Mouse (Mus musculus): ENCODE measurements around the gene Meis1.

Meis1 gene

DNA sequence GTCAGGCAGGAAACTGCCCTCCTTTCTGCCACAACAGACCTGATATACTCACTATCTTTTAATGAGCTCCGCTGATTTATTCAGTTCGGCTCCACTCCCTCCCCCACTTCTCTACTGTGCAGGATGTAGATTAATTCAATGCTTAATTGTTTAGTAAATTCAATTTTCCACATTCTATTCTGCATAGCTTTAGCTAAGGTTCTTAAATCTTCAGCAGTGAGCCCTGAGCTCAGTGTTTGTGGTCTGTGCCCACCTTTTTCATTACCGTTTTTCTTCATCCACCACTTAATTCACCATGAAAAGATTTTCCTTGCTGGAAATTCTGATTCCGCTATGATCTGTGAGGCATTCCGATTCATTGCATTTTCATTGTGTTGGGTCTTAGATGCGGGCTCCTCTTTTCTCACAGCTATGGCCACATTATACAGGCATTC is 28.5 kb downstream of the Meis1 start:
- no peak for DNase-seq (ENCODE audit: low read depth, low spot score)

DNA sequence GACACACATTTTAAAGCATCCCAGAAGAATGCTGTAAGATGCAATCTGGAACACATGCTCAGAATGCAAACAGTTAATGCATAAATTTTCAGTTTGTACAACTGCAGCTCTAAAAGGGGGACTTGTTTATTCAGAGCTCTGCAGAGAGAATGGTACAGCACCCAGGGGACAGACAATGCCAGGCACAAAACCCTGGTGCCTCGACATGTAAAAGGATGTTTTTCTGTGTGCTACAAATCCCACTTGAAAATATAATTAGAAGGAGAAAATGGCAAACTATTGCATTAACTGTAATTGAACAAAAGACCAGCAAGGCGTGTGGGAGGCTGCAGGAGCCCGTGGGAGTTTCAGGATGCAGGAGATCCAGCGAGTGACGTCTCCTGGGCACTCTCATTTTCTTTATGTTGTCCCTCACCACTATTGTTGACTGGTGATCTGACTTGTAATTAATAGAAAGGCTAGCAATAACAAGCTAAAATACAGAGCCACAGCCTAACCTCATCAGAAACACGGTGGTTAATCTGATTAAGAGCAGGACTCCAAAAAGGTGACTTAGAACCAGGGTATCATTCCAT is 29.0 kb downstream of the Meis1 start:
- no peak for DNase-seq (ENCODE audit: low read depth, low spot score)

DNA sequence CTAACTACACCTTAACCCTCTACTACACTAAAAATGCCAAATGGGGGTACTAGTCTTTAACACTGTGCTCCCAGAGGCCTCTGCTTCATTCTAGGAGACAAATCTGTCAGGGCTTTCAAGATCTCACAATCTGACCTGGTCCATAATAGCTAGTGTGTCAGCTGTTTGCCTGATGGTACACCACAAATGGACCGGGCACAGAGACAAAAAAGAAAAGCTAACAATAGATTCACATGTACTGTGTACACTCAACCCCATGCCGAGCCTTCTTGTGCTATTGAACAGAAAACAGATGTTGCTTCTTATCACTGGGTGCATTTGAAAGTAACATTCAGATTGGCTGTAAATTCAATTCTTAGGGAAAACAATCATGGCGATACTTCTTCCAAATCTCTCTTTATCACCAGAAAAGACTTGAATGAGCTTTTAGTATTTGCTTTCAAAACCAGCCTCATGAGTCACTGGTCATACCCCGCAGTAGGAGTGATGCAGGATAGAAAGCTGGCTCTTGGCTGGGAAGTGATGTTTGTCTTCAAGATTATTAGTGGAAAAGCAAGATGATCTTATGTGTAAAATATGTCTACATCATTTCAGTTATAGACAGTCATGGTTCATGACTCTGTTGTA is 30.0 kb downstream of the Meis1 start:
- DNase-seq (ENCODE audit: low read depth, low spot score): no peak

DNA sequence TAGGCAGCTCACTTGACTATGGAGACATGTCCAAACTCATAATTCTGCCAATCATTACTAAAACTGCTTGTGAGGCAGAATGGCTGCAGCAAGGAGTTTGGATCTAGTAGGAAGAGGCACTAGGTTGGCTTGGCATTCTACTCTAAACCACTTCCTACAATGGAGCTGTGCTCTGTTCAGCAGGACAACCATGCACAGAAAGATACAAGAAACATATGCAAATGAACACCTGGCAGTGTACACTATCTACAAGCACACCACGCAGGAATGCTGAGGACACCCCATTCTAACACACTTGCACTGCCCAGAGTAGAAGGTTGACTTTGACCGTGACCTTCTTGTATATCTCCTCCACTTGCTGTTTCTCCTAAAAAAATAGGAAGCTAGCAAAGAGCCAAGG is 35.0 kb downstream of the Meis1 start:
- DNase-seq (ENCODE audit: low read depth, low spot score): no peak

DNA sequence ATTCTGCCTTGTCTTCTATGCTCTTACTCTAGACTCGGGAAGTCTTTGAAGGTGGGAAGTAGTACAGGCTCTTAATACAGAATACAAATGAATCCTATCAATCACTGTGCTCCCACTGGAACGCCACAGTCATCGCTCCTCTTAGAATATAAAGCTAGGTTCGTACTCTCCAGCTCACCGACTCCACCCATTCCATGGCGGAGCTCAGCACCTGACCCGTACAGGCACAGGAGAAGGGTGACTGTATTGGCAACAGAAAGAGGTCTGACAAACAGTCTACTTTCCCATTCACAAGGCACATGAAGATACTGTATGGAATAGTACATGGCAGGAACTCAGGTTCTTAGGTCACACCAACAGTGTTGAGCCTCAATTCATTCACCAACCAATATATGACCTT is 35.5 kb downstream of the Meis1 start:
- DNase-seq (ENCODE audit: low read depth, low spot score): no peak

DNA sequence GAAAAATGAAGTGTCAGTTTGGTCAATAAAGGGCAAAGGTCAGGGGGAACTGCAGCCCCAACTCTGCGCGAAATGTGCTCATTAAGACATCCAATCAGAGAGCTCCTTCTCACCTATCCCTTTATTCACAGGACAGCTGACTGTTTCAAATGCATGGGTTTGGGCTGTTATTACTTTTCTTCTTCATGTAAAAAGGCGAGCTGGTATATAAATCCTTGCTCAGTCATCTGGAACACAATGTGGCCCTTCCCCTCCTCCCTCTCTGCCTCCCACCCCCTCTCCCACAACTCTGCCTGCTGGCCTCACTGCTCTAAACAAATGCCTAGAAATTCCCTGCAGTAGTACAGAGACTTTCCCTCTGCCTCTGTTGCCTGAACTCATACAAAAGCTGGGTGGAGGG is 36.5 kb downstream of the Meis1 start:
- no peak for DNase-seq (ENCODE audit: low read depth, low spot score)

DNA sequence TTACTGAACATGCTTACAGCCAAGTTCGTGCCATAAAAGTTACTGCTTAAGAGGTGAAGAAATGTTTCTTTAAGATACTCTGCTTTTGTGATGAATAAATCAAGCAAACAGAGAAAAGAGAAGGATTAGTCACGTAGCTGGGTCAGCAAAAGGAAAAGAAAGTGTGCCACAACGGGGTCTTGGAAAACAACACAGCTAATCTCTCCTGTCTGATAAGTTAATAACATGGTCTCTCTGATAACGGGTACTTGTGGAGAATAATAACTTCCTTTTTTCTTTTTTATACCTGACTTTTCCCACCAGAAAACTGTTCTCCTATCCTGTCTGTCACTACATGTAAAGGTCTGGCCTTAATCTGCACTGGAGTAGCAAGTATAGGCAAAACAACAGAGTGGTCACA is 37.4 kb downstream of the Meis1 start:
- DNase-seq (ENCODE audit: low read depth, low spot score): no peak

DNA sequence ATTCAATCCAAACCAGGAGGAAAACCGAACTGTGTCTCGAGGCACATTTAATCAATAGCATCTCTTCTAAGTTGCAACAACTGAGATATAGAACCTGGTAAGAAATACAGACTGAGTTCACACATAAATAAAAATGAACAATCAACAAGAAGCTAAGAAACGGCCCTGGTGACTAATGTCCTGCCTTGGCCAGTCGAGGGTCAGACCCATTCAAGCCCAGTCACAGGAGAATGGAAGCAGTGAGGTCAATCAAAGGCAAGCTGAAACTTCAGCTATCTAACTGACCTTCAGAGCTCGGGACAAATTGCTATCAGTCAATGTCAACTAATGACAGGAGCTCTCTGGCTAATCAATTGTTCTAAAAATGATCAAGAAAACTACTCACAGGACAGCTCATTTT is 38.2 kb downstream of the Meis1 start:
- DNase-seq (ENCODE audit: low read depth, low spot score): no peak

DNA sequence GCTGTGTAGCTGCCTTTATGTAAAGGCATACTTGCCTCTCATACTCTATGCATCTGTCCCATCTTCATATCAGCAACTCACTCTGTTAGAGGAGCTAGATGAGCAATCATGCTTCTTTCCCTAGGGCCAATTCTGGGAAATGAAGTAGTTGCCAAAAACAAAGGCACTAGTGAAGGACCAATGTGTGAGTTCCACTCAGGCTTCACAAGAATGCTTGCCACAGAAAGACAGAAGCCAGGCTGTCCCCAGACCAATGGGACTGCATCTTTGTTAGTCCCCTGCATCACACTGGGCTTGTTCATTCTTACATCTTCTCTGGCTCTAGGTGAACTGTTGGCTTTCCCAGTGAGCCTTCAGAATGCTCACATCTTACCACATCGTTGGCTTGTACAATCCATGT is 43.7 kb downstream of the Meis1 start:
- DNase-seq (ENCODE audit: low read depth, low spot score): no peak

DNA sequence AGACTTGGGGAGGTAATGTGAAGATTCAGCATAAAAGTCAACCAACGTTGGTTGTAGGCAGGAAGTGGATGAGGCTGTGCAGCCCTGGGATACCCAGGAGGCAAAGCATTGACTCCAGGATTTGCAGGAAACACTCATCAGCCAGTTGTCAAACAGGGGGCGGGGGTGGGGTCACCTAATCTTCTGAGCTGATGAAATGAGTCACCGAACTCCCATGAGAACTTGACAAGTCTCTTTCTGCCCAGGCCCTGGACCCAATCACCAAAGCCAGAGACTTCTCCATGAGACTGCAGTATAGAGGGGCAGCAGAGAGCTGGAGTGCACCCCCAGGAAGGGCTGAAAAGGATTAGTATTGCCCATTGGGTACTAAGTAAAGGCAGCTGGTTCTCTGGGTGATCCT is 45.0 kb downstream of the Meis1 start:
- DNase-seq (ENCODE audit: low read depth, low spot score): no peak

DNA sequence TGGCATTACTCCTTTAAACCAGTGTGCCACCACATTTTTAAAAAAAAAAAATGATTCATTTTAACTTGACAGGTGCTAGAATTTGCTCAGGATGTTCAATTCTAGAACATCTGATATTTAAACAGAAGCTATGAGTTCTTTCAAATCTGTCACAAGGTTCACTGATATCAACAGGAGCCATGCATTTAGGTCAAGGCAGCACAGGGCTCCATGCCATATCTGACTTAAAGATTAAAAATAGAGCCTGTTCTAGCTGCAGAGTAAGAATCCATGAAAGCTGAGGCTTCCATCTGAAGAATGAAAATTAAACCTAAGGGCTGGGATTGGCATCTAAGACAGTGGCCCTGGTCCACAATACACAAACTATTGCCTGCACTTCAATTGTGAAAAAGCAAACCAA is 45.8 kb downstream of the Meis1 start:
- DNase-seq (ENCODE audit: low read depth, low spot score): no peak

DNA sequence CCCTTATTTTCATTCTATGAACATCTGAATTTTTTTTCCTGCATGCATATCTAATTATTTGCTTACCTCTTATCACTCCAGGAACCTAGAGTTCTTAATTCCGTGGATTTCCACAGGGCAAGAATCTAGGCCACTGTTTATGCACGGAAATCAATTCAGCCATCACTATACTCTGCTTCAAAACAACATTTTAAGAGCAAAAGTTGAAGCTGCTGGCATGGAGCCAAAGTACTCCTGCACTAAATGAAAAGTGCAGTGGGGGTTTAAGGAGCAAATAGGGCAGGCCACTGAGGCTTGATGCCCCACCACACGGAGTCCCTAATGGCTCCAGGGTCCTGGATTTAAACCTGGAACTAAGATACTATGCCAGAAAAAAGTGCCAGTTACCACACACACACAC is 47.2 kb downstream of the Meis1 start:
- no peak for DNase-seq (ENCODE audit: low read depth, low spot score)

DNA sequence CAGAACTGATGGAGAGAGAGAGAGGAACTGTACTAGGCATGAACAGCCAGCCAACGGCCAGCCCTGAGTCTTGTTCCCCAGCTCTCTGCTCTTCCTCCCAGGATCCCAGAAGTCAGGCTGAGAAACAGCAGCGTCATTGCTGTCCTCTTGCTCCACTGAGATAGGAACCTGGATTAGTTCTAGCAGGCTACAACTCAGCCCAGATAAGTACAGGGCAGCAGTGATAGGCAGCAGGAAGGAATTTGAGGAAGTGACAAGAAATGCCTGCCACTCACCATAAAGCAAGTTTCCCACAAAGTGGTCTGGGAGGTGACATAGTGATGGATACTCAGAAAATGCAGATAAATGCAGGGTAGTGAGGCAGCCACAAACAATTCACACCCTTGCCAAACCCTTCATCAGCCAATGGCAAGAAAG is 48.9 kb downstream of the Meis1 start:
- DNase-seq (ENCODE audit: low read depth, low spot score): no peak

DNA sequence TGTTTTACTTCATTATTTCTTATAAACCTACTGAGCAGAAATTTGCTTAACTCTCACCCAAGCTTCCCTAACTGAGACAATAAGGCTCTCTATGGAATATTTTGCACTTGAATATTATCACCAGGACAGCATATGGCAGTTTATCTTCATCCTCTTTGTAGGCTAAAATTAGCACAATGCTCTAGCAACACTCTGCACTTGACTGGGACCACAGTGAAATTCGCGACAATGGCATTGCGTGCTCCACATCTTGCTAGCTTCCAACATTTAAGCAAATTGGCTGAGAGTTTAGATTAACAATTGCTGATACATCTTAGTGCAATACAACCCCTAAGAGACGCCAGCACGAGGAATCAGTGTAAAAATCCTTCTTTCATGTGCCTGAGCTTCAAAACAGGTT is 54.4 kb downstream of the Meis1 start:
- DNase-seq (ENCODE audit: low read depth, low spot score): no peak

DNA sequence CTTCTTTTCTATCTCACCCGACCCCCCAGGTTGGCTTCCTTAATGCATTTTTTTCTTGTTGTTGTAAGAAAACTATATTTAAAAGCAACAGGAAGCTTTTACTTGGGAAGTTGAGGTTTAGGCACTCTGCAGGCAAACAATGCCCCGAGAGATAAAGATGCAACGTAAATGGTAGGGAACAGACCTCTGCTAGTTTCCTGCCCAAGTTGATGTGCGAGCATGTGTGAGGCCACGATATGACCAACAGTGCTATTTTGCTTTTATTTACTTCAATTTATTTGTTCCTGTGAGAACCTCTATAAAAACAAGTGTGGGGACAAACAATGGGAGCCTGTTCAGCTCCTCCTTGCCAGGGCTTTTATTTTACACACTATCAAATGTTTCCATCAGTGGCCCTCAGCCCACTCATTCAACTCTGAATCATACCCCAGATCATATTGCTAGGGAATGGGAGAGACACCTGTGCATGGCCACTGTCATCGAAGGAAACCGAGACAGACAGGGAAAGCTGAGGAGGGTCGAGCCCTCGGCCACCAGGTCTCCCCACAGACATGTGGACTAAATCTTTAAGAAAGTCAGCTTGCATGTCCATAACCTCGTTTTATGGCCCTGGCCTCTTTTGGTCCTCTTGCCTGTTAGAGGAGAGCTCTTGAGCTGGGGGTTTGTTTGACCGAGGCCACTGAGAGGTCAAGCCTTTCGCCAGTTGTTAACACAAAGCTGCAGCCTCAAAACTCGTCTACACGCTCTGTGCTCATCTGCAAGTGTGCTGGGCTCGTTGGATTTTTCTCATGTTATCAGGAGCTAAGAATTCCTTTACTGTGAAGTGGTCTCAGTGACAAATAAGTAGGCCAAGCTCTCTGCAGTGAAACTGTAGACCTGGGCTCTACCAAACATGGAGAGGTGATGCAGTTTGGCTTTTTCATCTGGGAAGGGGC is 55.3 kb downstream of the Meis1 start:
- no peak for DNase-seq (ENCODE audit: low read depth, low spot score)

DNA sequence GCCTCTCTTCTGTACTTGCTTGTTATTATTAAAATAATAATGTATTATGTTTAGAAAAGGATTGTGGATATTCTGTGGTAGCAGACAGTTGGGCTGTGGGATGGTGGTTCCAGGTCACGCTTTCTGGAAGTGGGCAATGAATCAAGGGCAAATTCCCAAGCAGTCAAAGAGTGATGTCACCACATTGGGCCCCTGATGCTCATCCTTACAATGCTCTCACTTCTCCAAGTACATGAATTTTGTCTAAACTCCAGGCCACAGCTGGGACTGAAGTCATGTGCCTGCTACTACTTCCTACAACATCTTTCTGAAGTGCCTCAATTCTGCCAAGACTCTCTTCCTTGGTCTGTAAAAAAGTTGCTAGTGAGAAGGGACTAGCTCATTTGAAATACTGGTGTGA is 59.3 kb downstream of the Meis1 start:
- no peak for DNase-seq (ENCODE audit: low read depth, low spot score)

DNA sequence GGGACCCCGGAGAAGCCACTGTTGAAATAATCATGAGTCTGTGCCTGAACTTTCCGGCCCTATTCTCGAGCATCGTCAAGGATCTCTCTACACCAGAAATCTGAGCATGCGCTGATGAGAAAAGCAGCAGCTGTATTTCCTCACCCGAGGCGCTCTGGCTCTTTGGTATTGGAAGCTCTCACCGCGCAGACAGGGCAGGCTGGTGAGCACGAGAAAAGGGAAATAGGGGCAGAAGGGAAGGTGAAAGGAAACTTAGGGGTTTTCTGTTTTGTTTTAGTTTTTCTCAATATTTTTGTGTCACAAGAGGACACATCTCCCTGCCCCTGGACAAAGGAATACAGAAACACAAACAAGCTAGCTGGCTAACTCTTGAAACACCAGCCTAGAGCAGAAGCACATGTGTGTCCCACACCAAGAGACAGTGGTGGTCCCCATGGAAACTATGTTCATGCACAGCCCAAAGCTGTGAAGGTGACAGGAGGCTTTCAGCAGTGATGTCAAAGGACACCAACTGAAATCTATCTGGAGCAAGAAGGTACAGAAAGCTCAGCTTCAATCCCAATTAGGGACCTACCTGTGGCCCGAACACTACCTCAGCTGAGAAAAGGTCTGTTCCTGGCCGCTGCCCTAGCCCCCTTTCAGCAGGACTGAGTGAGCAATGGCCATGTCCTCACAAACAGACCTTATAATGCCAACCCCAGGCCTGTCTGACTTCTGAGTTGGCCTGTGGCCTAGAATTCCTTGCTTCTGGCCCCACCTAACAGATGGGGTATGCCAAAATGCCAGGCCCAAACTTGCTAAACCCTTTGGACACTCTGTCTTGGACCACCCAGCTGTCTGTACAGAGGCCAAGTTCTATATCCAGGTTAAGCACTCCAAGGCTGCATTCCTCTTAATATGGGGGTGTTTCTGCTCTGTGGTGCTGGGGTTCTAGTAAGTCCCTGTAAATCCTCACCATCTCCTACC is 60.7 kb downstream of the Meis1 start:
- peak; percentile 80 for DNase-seq (ENCODE audit: low read depth, low spot score)

DNA sequence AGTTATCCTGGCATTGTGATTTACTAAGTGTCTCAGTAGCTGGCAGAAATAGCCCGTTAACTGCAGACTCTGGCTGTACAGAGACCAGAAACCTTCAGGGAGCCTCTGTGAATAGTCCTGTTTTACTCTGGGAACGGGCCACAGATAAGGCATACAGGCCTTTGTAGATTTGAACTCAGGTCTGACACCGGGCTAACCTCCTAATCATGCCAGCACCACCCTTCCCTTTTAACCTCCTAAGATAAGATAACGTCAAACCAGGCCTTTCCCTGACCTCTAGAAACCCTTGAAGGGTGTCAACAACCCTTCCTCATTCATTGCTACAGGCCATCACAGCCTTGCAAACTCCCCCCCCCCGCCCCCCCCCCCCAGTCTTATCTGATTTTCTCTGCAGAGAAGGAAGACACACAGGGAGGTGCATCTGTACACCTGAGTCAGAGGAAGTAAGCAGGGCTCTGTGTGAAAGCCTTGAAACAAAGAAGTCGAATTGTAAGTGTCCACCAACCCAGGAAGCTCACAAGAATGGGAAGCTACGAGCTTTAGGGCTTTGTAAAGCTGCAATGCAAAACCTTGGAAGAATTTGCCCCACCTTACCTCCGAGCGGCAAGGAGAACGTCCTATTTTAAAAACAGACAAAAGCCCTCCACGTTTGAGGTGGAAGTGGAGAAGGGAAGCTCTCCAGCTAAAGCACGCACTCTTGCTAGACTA is 61.5 kb downstream of the Meis1 start:
- DNase-seq (ENCODE audit: low read depth, low spot score): peak; percentile 83

DNA sequence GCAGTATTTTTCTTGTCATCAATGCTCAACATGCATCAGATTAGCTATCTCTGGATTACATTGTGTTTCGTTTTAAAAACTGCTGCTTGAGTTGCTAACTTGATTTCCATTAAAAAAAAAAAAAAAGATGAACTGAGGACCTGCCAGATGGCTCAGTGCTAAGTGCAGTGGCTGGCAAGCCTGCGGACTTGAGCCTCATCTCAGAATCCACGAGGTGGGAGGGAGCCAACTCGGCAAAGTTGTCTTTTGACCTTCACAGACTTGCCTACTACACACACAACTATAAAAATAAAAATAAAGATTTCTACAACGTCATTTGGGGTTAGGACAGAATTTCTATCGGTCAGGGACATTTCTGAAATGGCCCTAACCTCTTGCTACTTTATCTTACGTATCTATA is 62.8 kb downstream of the Meis1 start:
- DNase-seq (ENCODE audit: low read depth, low spot score): no peak

DNA sequence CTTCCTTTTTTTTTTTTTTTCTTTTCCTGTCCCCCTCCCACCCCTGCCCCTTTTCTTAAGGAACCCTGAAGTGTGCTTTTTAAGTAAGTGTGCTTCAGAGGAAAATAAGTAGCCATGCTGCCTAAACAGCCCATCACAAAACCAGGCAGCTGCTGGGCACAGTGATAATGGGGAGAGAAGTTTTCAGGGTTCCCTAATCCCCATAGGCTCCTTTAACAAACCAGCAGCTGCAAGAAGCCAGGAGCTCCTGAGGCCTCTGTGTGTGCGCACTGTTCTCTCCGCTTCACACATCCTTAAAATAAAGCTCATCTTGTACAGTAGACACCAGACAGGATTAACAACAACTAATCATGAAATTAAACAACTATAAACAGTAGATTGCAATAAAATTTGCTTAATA is 63.9 kb downstream of the Meis1 start:
- DNase-seq (ENCODE audit: low read depth, low spot score): no peak

DNA sequence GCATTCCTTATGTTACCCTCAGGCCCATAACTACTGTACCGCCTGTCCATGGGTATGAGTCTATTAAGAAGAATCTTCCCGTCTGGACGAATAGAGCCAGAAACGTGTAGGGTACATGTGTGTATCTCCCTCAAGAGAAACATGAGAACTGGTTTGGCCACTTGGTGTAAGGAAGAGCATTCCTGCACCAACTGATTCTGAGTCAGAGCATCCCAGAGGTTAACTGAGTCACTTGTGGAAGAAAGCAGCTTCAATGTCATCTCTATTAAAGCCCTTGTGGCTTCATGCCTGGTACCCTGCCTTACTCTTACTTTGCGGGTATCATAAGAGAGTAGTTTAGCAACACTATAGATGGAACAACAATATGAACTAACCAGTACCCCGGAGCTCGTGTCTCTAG is 64.9 kb downstream of the Meis1 start:
- no peak for DNase-seq (ENCODE audit: low read depth, low spot score)

Data from ES-CJ7 (cell line).